Mouse (Mus musculus) hindbrain, embryonic 13.5 days (tissue): ENCODE results near the gene 1700122O11Rik. TPM values are rescaled to one million over a fixed set of nuclear protein-coding genes. Genes with fewer than 3 reads are reported as not detected.
A peak's percentile ranks its signal among the peaks of the same experiment; 100 is the strongest.

Experiments used
- ATAC-seq: fragments of 200-750 bp; cut with Nextera tagmentation; 2 replicates; pipeline ENCODE4 v1.8.0; 2017; ENCODE audit warnings: moderate TSS enrichment; ENCODE audit not compliant: low FRiP score
- H3K27ac ChIP-seq: fragments of 300-500 bp; sonication (generic); 2 replicates; pipeline ENCODE4 v1.5.1; 2015; ENCODE audit warnings: inconsistent platforms, mild to moderate bottlenecking, moderate library complexity
- H3K27me3 ChIP-seq: fragments of 300-500 bp; sonication (generic); 2 replicates; pipeline ENCODE4 v1.6.1; 2015; ENCODE audit warnings: mild to moderate bottlenecking, inconsistent platforms
- H3K36me3 ChIP-seq: fragments of 300-500 bp; sonication (generic); 2 replicates; pipeline ENCODE4 v1.6.1; 2015; ENCODE audit warnings: mild to moderate bottlenecking, inconsistent platforms
- H3K4me1 ChIP-seq: fragments of 300-500 bp; sonication (generic); replicated peaks from 2 replicates; pipeline ENCODE4 v1.6.1; 2015; ENCODE audit warnings: inconsistent platforms
- H3K4me2 ChIP-seq: fragments of 300-500 bp; sonication (generic); 2 replicates; pipeline ENCODE4 v1.6.1; 2015; ENCODE audit warnings: inconsistent platforms, mild to moderate bottlenecking, moderate library complexity
- H3K4me3 ChIP-seq: fragments of 300-500 bp; sonication (generic); 2 replicates; pipeline ENCODE4 v1.5.1; 2015; ENCODE audit warnings: mild to moderate bottlenecking, inconsistent platforms
- H3K9ac ChIP-seq: fragments of 300-500 bp; sonication (generic); 2 replicates; pipeline ENCODE4 v1.6.1; 2015; ENCODE audit warnings: mild to moderate bottlenecking, inconsistent platforms
- H3K9me3 ChIP-seq: fragments of 300-500 bp; sonication (generic); 2 replicates; pipeline ENCODE4 v1.6.1; 2016; ENCODE audit warnings: inconsistent platforms
- WGBS: fragments of 180-500 bp; shearing (Covaris S2); methylation state at CpG from one replicate; pipeline ENCODE4 v1.1.7; 2015; 5-methylcytosine and 5-hydroxymethylcytosine counted together
- polyA plus RNA-seq: library from polyadenylated mRNA; unstranded; fragments of >200 nt; fragmentation: Nextera tagmentation; extraction: Ambion mirVana; gene quantifications from 2 replicates; pipeline ENCODE4 v1.2.1, GENCODE M21; 2015

1700122O11Rik gene
- polyA plus RNA-seq: not detected in 2 replicates

- no peak for ATAC-seq
- Histone ChIP-seq H3K4me1 (peaks cover 21% of the 10 kb centered on the region), H3K9me3 (no peaks in the 10 kb centered on the region), H3K27ac (no peak within 1 kb of the TSS), H3K4me3 (no peak within 1 kb of the TSS), H3K4me2 (no peak within 1 kb of the TSS), H3K9ac (no peak within 1 kb of the TSS), H3K36me3 (no peaks in the 10 kb centered on the region), H3K27me3 (peaks cover 69% of the 10 kb centered on the region)
- 92% methylated on average over 2 of the region's 2 CpGs for WGBS
Observed at GRCm38 (mm10) chr17:48038193-48038592, at the start of gene 1700122O11Rik. TSS of gene 1700122O11Rik (minus strand) at chr17:48038293.

GRCm38 (mm10) chr17:48080626-48081025 lies 42.5 kb upstream of the 1700122O11Rik start:
- H3K4me1 ChIP-seq: no peaks in the 10 kb centered on the region
- no peak overlapping the region for H3K4me3 ChIP-seq
- no peak overlapping the region for H3K9ac ChIP-seq
- H3K27ac ChIP-seq: no peak overlapping the region
- no peak for ATAC-seq
- H3K36me3 ChIP-seq: no peaks in the 10 kb centered on the region
- no peaks in the 10 kb centered on the region for H3K9me3 ChIP-seq
- no peaks in the 10 kb centered on the region for H3K27me3 ChIP-seq
- WGBS: 41% methylated on average over 3 of the region's 3 CpGs
- no peak overlapping the region for H3K4me2 ChIP-seq

GRCm38 (mm10) chr17:48067729-48068128 lies 29.6 kb upstream of the 1700122O11Rik start:
- 32% methylated on average over 5 of the region's 5 CpGs for WGBS
- Histone ChIP-seq H3K9ac (no peak overlapping the region), H3K4me1 (0 out of 2 replicates have a peak, but pooled peaks cover 11% of the 10 kb centered on the region), H3K9me3 (no peaks in the 10 kb centered on the region), H3K27ac (no peak overlapping the region), H3K4me3 (no peak overlapping the region), H3K36me3 (no peaks in the 10 kb centered on the region), H3K27me3 (0 out of 2 replicates have a peak, but pooled peaks cover 6% of the 10 kb centered on the region), H3K4me2 (no peak overlapping the region)
- ATAC-seq: no peak

GRCm38 (mm10) chr17:48067083-48067614 lies 29.1 kb upstream of the 1700122O11Rik start:
- Histone ChIP-seq H3K4me1 (0 out of 2 replicates have a peak, but pooled peaks cover 11% of the 10 kb centered on the region), H3K27ac (no peak overlapping the region), H3K4me3 (no peak overlapping the region), H3K27me3 (0 out of 2 replicates have a peak, but pooled peaks cover 6% of the 10 kb centered on the region), H3K4me2 (no peak overlapping the region), H3K9ac (no peak overlapping the region), H3K9me3 (no peaks in the 10 kb centered on the region), H3K36me3 (no peaks in the 10 kb centered on the region)
- ATAC-seq: no peak
- WGBS: 77% methylated on average over 10 of the region's 10 CpGs

GRCm38 (mm10) chr17:48065081-48065501 lies 27.0 kb upstream of the 1700122O11Rik start:
- Histone ChIP-seq H3K4me3 (no peak overlapping the region), H3K9me3 (no peaks in the 10 kb centered on the region), H3K9ac (no peak overlapping the region), H3K4me2 (no peak overlapping the region), H3K27me3 (0 out of 2 replicates have a peak, but pooled peaks cover 6% of the 10 kb centered on the region), H3K4me1 (0 out of 2 replicates have a peak, but pooled peaks cover 11% of the 10 kb centered on the region), H3K36me3 (no peaks in the 10 kb centered on the region), H3K27ac (no peak overlapping the region)
- 35% methylated on average over 5 of the region's 5 CpGs for WGBS
- ATAC-seq: no peak

GRCm38 (mm10) chr17:48064196-48064843 lies 26.2 kb upstream of the 1700122O11Rik start:
- Histone ChIP-seq H3K9ac (no peak overlapping the region), H3K4me1 (0 out of 2 replicates have a peak, but pooled peaks cover 11% of the 10 kb centered on the region), H3K9me3 (no peaks in the 10 kb centered on the region), H3K4me2 (no peak overlapping the region), H3K27me3 (0 out of 2 replicates have a peak, but pooled peaks cover 10% of the 10 kb centered on the region), H3K36me3 (no peaks in the 10 kb centered on the region), H3K27ac (no peak overlapping the region), H3K4me3 (no peak overlapping the region)
- no peak for ATAC-seq
- 51% methylated on average over 10 of the region's 10 CpGs for WGBS

GRCm38 (mm10) chr17:48057382-48057781 lies 19.3 kb upstream of the 1700122O11Rik start:
- peak overlapping the region; percentile 53 for H3K27ac ChIP-seq
- peaks cover 26% of the 10 kb centered on the region for H3K4me1 ChIP-seq
- 4% methylated on average over 12 of the region's 12 CpGs for WGBS
- peak overlapping the region; percentile 33 for H3K4me2 ChIP-seq
- no peaks in the 10 kb centered on the region for H3K36me3 ChIP-seq
- H3K9ac ChIP-seq: peak overlapping the region; percentile 59
- peaks cover 36% of the 10 kb centered on the region for H3K27me3 ChIP-seq
- no peak overlapping the region for H3K4me3 ChIP-seq
- ATAC-seq: peak; percentile 7; the same call in 1 of the 2 replicates
- H3K9me3 ChIP-seq: no peaks in the 10 kb centered on the region

GRCm38 (mm10) chr17:48055076-48055816 lies 17.2 kb upstream of the 1700122O11Rik start:
- Histone ChIP-seq H3K4me2 (peak overlapping the region; percentile 34; the same call in 1 of the 2 replicates), H3K9me3 (no peaks in the 10 kb centered on the region), H3K4me3 (0 out of 2 replicates have a peak overlapping the region, but pooled peaks have one; percentile 3), H3K9ac (peak overlapping the region; percentile 19; the same call in 1 of the 2 replicates), H3K27ac (peak overlapping the region; percentile 55; the same call in 1 of the 2 replicates), H3K4me1 (peaks cover 28% of the 10 kb centered on the region), H3K36me3 (no peaks in the 10 kb centered on the region), H3K27me3 (peaks cover 42% of the 10 kb centered on the region)
- WGBS: 35% methylated on average over 20 of the region's 20 CpGs
- no peak for ATAC-seq

- Histone ChIP-seq H3K27me3 (peaks cover 48% of the 10 kb centered on the region), H3K4me2 (no peak overlapping the region), H3K36me3 (no peaks in the 10 kb centered on the region), H3K9ac (no peak overlapping the region), H3K4me3 (no peak overlapping the region), H3K9me3 (no peaks in the 10 kb centered on the region), H3K4me1 (peaks cover 28% of the 10 kb centered on the region), H3K27ac (no peak overlapping the region)
- 77% methylated on average over 2 of the region's 2 CpGs for WGBS
- ATAC-seq: no peak
Observed at GRCm38 (mm10) chr17:48053646-48054045, 15.6 kb upstream of the 1700122O11Rik start.

- Histone ChIP-seq H3K4me2 (no peak overlapping the region), H3K27me3 (peaks cover 42% of the 10 kb centered on the region), H3K4me1 (peaks cover 19% of the 10 kb centered on the region), H3K4me3 (no peak overlapping the region), H3K36me3 (no peaks in the 10 kb centered on the region), H3K9ac (no peak overlapping the region), H3K9me3 (no peaks in the 10 kb centered on the region), H3K27ac (no peak overlapping the region)
- WGBS: 74% methylated on average over 10 of the region's 10 CpGs
- no peak for ATAC-seq
Observed at GRCm38 (mm10) chr17:48052338-48053067, 14.4 kb upstream of the 1700122O11Rik start.

- H3K4me1 ChIP-seq: peaks cover 12% of the 10 kb centered on the region
- H3K4me2 ChIP-seq: no peak overlapping the region
- 86% methylated on average over 5 of the region's 5 CpGs for WGBS
- no peak for ATAC-seq
- no peak overlapping the region for H3K4me3 ChIP-seq
- no peaks in the 10 kb centered on the region for H3K9me3 ChIP-seq
- no peak overlapping the region for H3K9ac ChIP-seq
- no peaks in the 10 kb centered on the region for H3K36me3 ChIP-seq
- peaks cover 35% of the 10 kb centered on the region for H3K27me3 ChIP-seq
- no peak overlapping the region for H3K27ac ChIP-seq
Observed at GRCm38 (mm10) chr17:48051638-48052337, 13.7 kb upstream of the 1700122O11Rik start.
